Mouse (Mus musculus): ENCODE measurements at regions not wholly inside any gene's neighbourhood (a gene's known extent, or its start where the extent isn't known, plus 50 kb on each side); places are given as distances from the start of the nearest gene placed in this dataset.
A peak's percentile ranks its signal among the peaks of the same experiment; 100 is the strongest.

DNA sequence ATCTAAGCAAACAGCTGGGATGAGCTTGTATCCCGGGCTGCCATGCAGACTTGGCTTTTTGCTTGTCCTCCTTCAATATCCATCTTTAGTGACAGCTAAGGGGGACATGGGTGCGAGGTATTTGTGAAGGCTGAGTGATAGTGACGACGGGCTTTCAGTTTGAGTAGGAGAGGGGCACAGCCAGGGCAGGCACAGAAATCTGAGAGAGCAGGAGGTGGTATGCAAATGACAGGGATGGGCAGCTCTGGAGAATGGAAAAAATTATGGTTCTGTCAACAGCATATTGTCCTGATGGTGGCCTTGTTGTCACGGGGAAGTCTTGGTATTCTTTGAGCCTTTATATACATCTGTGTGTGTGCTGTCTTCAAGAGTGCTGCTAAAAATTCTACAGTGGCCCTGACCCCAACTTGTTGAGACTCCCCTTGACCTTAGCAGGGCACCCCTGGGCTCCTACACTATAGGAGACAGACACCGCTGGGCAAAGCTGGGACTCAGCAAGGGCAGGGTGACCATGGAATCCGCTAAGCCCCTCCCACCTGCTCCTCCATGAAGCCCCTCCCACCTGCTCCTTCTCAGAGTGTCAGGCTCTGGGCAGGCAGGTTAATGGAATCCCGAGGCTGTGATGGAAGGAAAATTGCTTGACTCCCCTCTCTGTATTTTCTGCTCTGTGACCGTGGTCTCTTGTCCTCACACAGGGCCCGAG, 156.1 kb downstream of the Matn1 start:
- no peak for DNase-seq (ENCODE audit: low spot score)

DNA sequence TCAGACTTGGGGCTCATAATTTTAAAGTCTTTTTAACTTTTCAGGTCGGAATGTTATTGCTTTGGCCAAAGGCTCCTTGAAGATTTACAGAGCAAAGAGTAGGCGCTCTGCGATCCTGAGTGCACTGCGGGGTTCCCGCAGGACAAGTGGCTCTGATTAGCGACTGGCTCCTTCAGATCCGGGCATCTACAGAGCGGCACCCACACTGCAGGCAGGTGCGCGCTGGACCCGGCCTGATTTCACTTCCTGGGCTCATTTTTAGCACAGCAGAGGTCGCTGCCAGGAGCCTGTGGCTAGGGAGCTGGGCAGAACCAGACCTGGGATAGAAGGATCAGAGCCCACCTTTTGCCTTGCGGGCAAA, 156.6 kb downstream of the Matn1 start:
- DNase-seq (ENCODE audit: low spot score) = no peak

DNA sequence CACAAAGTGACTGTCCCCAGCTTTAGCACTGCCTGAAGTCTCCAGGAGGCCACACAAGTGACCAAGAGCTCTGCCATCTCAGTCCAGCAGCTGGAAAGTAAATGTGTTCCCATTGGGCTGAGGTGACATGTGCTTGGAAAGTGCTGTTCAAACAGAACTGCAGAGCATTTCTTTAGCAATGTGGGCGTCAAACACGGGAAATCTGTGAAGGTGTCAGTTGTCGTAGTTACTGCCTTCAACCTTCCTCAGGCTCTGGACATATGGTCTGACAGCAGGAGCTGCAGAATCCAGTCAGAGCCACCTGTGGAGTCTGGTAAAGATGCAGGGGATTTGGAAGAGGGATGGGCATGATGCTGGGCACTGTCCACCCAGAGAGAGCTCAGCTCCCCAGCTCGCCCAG, 158.0 kb downstream of the Matn1 start:
- DNase-seq (ENCODE audit: low spot score) = no peak

DNA sequence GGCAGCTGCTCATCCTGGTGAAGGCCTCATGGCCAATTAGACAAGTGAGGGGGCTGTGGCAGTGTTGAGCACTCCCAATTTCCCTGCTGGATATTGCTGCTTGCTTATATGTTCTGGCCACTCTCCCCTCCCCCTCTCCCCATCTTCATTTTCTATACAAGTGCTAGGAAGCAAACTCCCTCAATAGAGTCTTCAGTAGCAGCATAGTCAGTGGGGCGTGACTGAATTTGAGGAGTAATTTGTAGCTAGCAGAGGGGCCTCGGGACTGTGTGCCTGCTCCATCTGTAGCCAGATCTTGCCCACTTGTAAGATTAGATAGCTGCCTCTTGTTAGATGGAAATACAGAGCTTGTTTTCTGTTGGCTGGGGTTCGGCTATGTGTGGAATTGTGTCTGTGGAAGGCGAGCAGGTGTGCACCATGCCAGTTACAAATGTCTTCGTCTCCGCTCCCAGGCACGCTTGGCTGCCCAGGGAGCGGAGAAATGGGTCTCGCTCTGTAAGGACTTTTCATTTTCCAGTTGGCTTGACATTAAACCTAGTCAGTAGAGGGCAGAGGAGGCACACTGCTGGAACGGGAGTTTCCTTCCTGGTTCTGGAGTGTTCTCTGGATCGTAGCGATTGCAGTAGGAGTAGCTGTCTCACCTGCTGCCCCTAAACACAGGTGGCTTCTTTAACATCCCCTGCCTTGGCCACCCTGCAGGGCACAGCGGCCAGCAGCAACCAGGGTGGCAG, 163.1 kb downstream of the Matn1 start:
- DNase-seq (ENCODE audit: low spot score) = no peak

DNA sequence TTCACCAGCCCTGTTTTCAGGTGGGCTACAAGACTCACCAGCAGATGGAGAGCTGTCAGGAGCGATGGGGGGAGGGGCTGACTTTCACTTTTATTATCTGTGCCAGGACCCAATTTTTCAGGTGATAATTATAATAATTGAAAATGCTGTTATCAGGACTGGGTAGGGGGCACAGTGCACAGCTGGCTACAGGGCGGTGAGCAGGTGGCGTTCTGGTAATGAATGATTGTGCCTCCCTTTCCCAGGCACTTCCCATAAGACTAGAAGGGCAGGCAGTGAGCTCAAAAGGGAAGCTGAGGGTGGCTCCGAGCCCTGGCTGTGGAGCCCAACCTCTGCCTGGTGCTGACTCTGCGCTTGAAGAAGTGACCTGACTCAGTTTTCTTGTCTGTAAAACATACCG, 168.4 kb downstream of the Matn1 start:
- DNase-seq (ENCODE audit: low spot score) = no peak

DNA sequence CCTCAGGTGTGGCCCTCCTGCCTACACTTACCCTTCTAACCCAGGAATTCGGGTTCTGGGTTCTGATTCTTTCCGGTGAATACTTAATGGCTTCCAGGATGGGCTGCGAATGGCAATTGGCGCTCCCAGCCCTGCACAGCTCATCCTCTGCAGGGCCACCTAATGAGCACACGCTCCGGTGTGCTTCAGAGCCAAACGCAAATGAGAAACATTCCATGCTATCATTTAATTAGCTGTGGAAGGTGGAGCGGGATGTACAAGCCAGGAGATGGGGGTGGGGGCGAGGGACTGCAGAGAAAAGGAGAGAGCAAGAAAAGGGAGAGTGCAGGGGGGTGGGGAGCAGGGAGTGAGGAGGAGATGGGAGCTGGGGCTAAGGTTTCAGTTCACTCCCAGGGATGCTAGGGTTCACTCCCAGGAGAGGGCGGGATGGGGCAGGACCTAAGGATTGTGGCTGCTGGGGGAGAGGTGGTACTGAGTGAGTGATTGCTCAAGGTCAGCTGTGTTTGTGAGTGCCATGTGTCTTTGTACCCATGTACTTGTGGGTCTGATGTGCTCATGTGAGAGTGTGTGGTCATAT, 169.6 kb downstream of the Matn1 start:
- no peak for DNase-seq (ENCODE audit: low spot score)

DNA sequence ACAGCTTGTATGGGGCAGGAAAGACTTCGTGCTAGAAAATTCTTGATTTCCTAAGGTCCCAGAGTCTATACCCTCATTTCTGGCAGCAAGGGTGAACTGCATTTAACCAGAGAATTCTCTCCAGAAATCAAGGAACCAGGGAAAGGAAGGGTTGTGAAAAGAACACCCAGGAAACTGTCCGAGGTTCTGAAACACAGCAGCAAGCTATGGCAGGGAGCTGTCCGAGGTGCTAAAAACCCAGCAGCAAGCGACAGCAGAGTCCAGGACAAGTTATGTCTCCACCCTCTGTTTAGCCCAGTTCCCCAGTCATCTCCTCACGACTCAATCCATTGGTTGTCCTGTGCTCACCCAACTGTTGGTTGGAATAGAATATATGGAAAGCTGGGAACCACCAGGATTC, 171.1 kb downstream of the Matn1 start:
- DNase-seq (ENCODE audit: low spot score) = peak; percentile 11

DNA sequence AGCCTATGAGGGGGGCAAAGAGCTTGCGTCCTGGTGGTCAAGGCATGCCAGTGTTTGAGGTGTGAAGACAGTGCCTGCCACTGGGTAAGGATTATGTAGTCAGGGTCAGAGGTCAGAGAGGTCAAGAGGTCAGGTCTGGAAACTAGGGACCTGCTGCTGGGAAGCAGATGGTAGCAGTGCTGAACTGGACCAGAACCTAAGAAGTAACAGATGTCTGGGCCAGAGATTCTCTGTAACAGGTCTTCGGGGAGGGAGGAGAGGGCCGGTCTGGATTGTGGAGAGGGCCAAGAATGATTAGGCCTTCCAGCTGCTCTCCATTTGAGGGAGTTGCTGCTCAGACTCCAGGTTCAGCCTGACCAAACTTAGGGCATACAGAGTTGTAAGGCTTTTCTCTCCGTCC, 174.4 kb downstream of the Matn1 start:
- DNase-seq (ENCODE audit: low spot score) = no peak

DNA sequence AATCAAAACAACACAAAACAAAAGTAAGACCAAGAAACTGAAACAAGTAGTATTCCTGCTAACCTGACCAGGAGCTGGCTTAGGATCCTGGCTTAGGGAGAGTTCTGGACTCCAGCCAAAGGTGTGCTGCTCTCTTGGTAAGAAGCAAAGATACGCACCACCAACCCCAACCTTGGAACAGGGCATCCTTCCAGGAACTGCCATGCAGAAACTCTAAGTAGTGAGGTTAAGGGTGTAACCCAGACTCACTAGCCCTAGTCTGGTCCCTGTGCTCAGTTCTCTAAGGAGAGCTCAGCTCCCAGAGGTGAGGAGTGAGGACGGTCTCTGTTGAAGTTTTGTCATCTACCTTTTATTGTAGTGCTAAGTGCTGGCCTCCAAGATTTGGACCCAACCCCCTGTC, 175.4 kb downstream of the Matn1 start:
- no peak for DNase-seq (ENCODE audit: low spot score)

DNA sequence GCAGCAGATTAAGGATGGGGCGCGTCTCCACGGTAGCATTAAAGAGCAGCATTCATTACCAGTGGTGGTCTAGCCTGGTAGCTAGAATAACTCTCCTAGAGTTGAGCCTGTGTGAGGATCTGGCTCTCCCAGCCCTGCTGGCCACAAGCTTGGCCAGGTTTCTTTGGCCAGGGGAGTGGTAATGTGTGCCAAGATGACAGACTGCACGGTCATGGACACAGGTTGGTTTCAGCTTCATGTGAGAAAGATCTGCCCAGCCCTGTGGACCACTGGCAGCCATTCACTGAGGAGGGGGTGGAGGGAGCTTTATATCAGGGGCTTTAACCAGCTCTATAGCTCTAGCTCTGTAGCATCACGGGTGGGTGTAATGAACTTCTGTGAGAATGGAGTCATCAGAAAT, 176.5 kb downstream of the Matn1 start:
- no peak for DNase-seq (ENCODE audit: low spot score)

DNA sequence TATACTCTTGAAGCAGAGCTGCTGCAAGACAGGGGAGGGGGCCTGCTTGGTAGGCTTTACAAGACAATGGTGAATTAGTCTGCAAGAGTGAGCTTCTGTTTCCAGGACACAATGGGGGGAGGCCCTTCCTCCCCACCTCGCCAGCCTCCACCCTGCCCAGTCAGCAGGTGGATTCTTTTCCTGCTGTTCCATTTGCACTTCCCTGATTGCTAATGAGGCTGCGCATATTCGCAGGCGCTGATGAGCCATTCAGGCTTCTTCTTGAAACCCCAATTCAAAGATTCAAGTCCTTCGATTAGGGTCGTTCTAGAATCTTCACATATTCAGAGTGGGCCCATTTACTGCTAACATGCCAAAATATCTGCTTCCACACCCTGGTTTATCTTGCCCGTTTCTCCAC, 181.8 kb downstream of the Matn1 start:
- DNase-seq (ENCODE audit: low spot score) = no peak

DNA sequence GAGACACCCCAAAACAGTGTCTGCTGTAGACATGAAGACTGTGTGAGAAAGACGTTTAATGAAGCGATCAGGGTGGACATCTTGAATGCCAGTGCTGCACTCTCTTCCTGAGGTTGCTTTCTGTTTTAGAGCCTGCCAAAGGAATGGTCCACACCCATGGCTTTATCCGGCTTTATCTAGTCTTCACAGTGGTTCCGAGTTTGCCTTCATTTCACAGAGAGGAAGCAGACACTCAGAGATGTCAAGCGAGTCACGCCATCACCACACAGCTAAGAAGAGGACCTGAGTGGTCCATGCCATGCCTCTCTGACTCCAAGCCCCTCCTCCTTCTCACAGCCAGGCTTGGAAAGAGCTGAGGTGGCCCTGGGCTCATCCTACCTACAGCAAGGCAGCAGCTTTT, 182.7 kb downstream of the Matn1 start:
- DNase-seq (ENCODE audit: low spot score) = no peak

DNA sequence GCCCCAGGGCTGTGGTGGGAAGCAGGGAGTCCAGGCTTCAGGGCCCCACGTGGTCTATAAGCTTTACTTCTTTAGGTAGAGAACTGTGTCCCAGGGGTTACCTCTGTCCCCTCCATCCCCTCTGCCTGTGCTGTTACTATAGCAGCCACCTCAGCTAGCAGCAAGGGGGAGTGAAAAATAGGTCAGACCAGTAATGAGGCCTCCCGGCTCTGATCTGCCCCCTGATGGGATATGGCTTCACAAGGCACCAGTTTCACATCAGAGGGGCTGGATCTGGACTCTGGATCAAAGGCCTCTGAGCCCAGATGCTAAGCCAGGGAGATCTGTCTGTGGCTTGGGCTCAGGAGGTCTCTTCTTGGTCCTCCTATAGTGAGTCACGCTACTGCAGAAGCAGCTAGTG, 184.5 kb downstream of the Matn1 start:
- no peak for DNase-seq (ENCODE audit: low spot score)

DNA sequence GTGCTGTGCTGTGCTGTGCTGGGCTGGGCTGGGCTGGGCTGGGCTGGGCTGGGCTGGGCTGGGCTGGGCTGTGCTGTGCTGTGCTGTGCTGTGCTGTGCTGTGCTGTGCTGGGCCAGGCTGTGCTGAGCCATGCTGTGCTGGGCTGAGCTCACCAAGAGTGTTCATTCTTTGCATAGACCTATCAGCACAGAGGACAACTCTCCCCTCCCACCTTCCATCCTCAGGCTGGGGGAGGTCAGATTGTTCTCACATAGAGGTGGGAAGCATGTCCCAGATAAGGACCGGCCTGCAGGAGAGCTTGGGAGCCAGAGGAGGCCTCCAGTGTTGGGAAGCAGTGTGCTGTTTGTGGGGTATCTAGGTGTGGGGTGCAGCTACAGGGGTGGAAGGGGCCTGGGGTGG, 188.0 kb downstream of the Matn1 start:
- DNase-seq (ENCODE audit: low spot score) = no peak

DNA sequence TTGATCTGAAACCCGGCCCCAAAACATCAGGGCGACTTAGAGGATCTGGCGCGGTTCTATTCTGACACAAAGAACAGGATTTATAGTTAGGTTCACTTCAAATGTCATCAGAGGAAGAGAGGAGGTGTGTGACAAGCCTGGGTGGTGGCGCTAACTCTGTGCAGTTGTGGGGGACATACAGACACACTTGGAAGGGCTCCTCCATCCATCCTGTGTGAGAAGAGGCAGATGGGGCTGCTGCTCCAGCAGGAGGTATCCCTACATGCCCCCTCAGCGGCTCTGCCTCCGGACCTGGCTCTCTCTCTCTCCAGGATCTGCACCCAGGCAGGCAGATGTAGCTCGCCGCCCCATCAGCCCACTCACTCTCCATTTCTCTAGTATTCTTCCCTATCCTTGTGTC, 188.6 kb downstream of the Matn1 start:
- no peak for DNase-seq (ENCODE audit: low spot score)

DNA sequence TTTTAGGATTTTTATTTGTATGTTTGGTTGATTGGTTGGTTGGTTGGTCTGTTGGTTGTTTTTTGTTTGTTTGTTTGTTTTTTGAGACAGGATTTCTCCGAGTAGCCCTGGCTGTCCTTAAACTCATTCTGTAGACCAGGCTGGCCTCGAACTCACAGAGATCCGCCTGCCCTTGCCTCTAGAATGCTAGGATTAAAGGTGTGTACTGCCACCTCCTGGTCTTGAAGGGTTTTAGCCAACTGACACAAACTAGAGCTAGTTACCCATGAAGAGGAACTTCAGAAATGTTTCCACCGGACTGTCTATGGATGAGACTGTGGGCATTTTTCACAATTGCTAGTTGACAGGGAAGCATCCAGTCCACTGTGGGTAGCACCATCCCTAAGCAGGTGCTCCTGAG, 191.7 kb downstream of the Matn1 start:
- no peak for DNase-seq (ENCODE audit: low spot score)

DNA sequence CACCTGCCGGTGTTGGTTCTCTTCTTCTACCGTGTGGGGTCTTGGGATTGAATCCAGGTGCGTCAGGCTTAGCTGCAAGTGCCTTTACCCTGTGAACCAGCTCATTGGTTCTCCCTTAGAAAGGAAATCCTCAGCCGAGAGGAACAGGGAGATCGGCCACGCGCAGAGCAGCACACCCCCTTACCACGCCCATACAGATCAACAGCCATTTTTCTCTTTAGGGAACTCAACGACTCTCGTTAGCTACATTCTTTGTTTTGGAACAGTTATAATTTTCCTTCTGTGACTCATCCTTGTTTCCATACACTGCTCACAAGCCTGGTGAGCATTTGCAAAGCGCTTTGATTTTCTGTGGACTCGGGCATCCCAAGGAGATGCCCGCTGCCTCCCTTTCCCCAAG, 194.7 kb downstream of the Matn1 start:
- DNase-seq (ENCODE audit: low spot score) = no peak

DNA sequence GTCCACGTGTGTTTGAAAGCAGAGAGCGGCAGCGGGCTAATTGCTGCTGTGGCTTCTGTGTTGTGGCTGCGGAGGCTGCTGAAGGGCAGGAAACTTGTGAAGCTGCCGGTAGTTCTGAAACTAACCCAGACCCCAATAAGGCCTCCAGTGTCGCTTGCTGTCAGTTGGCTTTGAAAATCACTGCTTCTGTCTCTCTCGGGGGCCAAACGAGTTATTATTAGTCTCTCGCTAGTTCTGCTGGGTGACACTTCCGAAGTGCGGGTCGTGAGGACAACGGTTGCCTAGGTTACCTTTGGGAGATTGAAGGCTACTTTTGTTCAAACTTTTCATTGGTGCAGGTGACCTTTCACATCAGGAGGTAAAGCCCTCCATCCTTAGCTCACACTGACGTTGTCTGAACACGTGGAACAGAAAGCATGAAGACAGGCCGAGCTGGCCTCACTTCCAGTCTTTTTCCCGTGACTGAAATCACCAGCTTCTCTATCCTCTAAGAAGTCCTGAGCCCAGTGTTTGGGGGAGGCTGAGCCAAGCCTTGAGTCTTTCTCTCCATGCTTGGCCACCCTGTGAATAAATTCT, 197.8 kb downstream of the Matn1 start:
- no peak for DNase-seq (ENCODE audit: low spot score)

DNA sequence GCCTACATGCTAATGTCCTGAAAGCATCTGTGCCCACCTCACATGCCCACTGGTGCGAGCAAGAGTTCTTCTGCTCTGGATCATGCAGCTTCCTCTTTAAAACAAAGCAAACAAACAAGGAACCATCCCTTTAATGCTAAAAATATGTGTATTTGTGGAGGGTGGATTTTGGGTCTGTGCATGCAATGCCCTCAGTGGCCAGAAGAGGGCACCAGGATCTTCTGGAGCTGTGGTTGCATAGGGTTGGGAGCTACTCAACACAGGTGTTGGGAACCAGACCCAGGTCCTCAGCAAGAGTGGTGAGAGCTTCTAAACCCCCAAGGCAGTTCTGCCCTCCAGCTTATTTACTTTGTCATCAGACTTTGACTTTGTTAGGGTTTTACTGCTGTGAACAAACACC, 201.3 kb downstream of the Matn1 start:
- no peak for DNase-seq (ENCODE audit: low spot score)

DNA sequence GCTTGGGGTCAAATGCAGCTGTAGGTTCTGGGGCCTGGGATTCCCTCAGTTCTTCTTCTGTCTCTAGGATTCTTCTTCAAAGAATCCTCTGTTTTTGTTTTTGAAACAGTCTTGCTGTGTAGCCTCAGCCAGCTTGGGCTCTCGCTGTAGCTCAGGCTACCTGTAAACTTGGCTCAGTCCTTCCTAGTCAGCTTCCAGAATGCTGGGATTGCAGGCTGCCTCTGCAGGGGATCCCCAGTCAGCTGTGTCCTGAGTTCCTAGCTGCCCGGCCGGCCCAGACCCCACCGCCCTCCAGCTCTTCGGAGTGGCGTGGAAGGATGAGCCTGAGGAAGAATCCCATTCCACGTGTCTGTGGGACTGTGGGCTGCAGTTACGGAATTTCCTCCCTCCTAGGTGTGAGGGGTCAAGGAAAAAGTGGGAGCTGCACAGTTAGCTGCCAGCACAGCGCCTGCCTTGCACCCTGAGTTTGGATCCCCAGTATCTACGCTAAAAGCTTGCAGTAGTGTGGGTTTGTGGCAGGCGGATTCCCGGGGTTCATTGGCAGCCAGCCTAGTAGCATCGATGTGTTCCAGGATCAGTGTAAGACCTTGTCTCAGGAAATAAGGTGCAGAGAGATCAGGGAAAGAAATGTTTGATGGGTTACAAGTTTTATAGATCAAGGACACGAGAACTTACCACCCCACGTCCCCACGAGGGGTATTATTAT, 204.0 kb downstream of the Matn1 start:
- no peak for DNase-seq (ENCODE audit: low spot score)

DNA sequence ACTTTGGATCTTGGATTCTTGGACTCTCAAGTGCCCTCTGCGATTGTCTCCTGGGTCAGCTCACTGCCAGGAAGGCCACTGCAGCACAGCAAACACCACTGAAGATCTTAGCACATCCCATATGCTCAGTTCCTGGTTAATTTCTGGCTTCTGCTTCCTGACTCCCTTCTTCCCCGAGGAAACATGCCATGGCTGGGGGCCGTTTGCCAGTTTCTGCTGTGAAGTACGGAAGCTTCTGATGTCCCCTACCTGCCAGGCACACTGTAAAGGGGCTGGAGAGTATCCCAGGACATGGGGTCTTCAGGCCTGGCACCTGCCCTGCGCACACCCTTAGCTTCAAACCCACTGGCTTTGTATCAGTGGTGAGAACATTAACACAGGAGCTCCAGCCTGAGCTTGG, 205.3 kb downstream of the Matn1 start:
- DNase-seq (ENCODE audit: low spot score) = no peak

DNA sequence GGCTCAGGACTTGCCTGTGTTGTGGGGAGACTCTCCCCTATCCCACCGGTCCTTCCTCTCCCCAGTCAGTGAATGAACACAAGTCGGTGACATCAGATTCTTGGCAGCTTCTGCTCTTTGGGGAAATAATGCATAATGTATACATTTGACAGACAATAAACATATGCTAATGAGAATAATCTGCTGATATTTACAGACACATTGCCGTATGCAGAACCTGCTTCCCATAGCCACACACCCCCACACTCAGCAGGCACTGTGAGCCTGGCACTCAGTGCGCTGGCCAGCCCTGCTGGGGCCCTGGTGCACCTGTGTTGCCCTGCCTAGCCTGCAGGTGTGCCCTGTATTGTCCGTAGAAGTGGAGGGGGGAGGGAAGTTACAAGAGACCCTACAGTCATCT, 215.5 kb downstream of the Matn1 start:
- DNase-seq (ENCODE audit: low spot score) = no peak

DNA sequence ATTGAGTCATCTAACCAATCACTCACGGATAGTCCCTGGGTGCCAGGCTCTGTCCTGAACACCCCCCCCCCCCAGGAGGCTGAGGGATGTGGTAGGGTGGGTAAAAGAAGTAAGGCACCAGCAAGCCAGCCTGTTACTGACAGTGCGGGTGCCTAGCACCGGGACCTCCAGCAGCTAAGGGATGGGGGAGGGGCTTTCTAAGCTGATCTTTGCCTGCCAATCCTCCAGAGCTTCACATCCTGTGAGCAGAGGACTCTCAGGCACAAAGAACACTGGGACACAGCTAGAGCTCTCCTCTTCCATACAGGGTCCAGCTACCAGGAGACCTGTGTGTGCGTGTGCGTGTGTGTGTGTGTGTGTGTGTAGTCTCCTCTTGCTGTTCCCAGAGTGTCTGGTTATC, 215.9 kb downstream of the Matn1 start:
- DNase-seq (ENCODE audit: low spot score) = no peak

All from ovary, adult 18-20 months (tissue).